Mouse (Mus musculus) hematopoietic stem cell, adult 5-6 weeks (primary cell): ENCODE results near the gene Hunk. TPM values are rescaled to one million over a fixed set of nuclear protein-coding genes. Genes with fewer than 3 reads are reported as not detected.

Source experiments
- ATAC-seq, 2 experiments: fragments of 125-278 bp in 1 of 2; replicated peaks in 1 of 2; 2 replicates each; pipeline ENCODE4 v1.8.0; 2016 to 2017; ENCODE audit warnings: inconsistent platforms in 2 of 2, mild to moderate bottlenecking in 2 of 2, moderate number of reproducible peaks in 2 of 2, low read depth in 1 of 2, moderate TSS enrichment in 1 of 2; ENCODE audit not compliant: low FRiP score in 2 of 2, poor library complexity in 2 of 2, severe bottlenecking in 2 of 2, insufficient read depth in 1 of 2, low TSS enrichment in 1 of 2
- total RNA-seq: library from RNA; stranded (forward); fragments of 172-1452, 232-1000 nt; gene quantifications from 2 replicates; pipeline ENCODE4 v1.2.3, GENCODE M21; 2017

Hunk gene
- total RNA-seq, 1 experiment from 2014 or later = not detected

GRCm38 (mm10) chr16:90421551-90421950, 35.7 kb downstream of the Hunk start:
- ATAC-seq = no peak

GRCm38 (mm10) chr16:90422108-90422529, 36.3 kb downstream of the Hunk start:
- no peak for ATAC-seq

GRCm38 (mm10) chr16:90423898-90424297, 38.1 kb downstream of the Hunk start:
- ATAC-seq = no peak

GRCm38 (mm10) chr16:90424391-90424790, 38.6 kb downstream of the Hunk start:
- ATAC-seq = no peak

- ATAC-seq = no peak
Observed at GRCm38 (mm10) chr16:90426234-90426633, 40.4 kb downstream of the Hunk start.

GRCm38 (mm10) chr16:90427838-90428630, 42.2 kb downstream of the Hunk start:
- ATAC-seq = no peak

- ATAC-seq = no peak
Observed at GRCm38 (mm10) chr16:90433551-90433950, 47.7 kb downstream of the Hunk start.

GRCm38 (mm10) chr16:90435231-90435630, 49.4 kb downstream of the Hunk start:
- ATAC-seq = peak; percentile 37 to 74; a peak in 2 of 4 replicates

GRCm38 (mm10) chr16:90437276-90437675, 51.5 kb downstream of the Hunk start:
- no peak for ATAC-seq

GRCm38 (mm10) chr16:90439493-90439892, 53.7 kb downstream of the Hunk start:
- ATAC-seq = no peak

- ATAC-seq = no peak
Observed at GRCm38 (mm10) chr16:90440654-90441053, 54.8 kb downstream of the Hunk start.

GRCm38 (mm10) chr16:90442991-90443390, 57.2 kb downstream of the Hunk start:
- ATAC-seq = no peak

- ATAC-seq = no peak
Observed at GRCm38 (mm10) chr16:90453197-90453596, 67.4 kb downstream of the Hunk start.

GRCm38 (mm10) chr16:90456495-90457125, 70.8 kb downstream of the Hunk start:
- ATAC-seq = no peak; a peak in 1 of 4 replicates

GRCm38 (mm10) chr16:90458899-90459610, 73.2 kb downstream of the Hunk start:
- ATAC-seq = peak; percentile 13 to 57; a peak in 1 of 4 replicates

GRCm38 (mm10) chr16:90461304-90461905, 75.6 kb downstream of the Hunk start:
- ATAC-seq = no peak

- no peak for ATAC-seq
Observed at GRCm38 (mm10) chr16:90462728-90463275, 77.0 kb downstream of the Hunk start.
